8 mouse cellular contexts compared by ENCODE assay signal in the genomic region with DNA sequence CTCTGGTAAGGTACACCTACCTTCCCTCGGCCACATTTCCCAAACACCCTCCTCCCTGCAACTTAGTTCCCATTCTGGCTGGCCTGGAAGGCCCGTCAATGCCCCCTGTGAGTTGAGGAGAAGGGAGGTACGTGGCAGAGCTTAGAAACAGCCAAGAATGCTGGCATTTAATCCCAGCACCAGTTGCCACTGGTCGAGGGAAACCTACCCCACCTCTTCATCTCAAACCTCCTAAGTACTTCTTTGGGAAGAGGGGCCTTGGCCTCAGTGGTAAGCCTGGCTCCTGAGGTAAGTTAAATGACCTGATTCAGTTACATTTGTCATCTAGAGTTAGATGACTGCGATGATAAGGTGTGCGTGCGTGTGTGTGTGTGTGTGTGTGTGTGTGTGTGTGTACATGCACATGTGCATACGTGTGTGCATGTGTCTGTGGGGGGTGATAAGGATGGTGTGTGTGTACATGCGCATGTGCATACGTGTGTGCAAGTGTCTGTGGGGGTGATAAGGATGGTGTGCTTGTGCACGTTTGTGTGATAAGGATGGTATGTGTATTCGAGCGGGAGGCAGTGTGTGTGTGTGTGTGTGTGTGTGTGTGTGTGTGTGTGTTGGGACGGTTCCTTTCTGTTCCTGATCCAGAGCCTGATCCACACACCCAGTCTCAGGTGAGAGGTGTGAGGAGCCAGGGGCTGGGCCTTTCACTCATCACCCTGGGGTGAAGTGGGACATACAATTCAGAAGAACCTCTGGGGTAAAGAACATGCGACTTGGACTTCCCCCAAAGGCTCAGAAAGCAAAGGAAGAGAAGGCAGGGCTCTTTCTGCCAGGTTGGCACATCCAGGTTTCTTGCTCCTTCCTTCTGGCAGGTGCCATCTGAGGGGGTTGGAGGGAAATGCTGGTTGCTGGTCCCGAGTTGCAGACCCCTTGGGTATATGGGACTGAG. TPM values are rescaled to one million over a fixed set of nuclear protein-coding genes. Genes with fewer than 3 reads are reported as not detected.
DNase-seq lines count a peak whose midpoint lies in the region; ATAC-seq and TF ChIP-seq lines count a peak whose summit lies in the region.

No protein-coding gene starts in this region.

- peaks cover 27% of the 10 kb centered on the region for H3K4me1 ChIP-seq in forebrain, embryonic 12.5 days
- H3K4me1 ChIP-seq in limb, embryonic 13.5 days, result peaks cover 51% of the 10 kb centered on the region
- peaks cover 30% of the 10 kb centered on the region for H3K4me1 ChIP-seq in neural tube, embryonic 15.5 days

- no peaks in the 10 kb centered on the region for H3K36me3 ChIP-seq in forebrain, embryonic 12.5 days (replicated peaks)
- H3K36me3 ChIP-seq in limb, embryonic 13.5 days, result peaks cover 22% of the 10 kb centered on the region
- no peaks in the 10 kb centered on the region for H3K36me3 ChIP-seq in neural tube, embryonic 15.5 days

- WGBS in forebrain, embryonic 12.5 days, result 60% methylated on average over 16 of the region's 16 CpGs
- 30% methylated on average over 16 of the region's 16 CpGs for WGBS in limb, embryonic 13.5 days
- WGBS in neural tube, embryonic 15.5 days, result 59% methylated on average over 16 of the region's 16 CpGs

- intact Hi-C loops in left cerebral cortex, adult 2 months (cut with DNase I), result loop anchor here (2.0 kb wide), 1 partner anchor 25 kb away; no protein-coding TSS in a partner anchor
- intact Hi-C loops in left cerebral cortex, postnatal 14 days (cut with DNase I), result loop anchor here (5.0 kb wide), 1 partner anchor 80 kb away; no protein-coding TSS in a partner anchor

- peaks cover 9% of the 10 kb centered on the region; the same call in 1 of the 2 replicates for H3K27me3 ChIP-seq in forebrain, embryonic 12.5 days
- no peaks in the 10 kb centered on the region for H3K27me3 ChIP-seq in limb, embryonic 13.5 days
- H3K27me3 ChIP-seq in neural tube, embryonic 15.5 days (replicated peaks), result no peaks in the 10 kb centered on the region

- peak overlapping the region; percentile 90 for H3K27ac ChIP-seq in left cerebral cortex, adult 2 months
- H3K27ac ChIP-seq in forebrain, embryonic 12.5 days, result peak overlapping the region; percentile 89
- H3K27ac ChIP-seq in limb, embryonic 13.5 days, result peak overlapping the region; percentile 98
- H3K27ac ChIP-seq in neural tube, embryonic 15.5 days (replicated peaks), result peak overlapping the region; percentile 83

- peak overlapping the region; percentile 67 for H3K4me3 ChIP-seq in left cerebral cortex, adult 2 months
- peak overlapping the region; percentile 62 for H3K4me3 ChIP-seq in forebrain, embryonic 12.5 days (replicated peaks)
- peak overlapping the region; percentile 96 for H3K4me3 ChIP-seq in limb, embryonic 13.5 days
- peak overlapping the region; percentile 65 for H3K4me3 ChIP-seq in neural tube, embryonic 15.5 days (replicated peaks)

- peak overlapping the region; percentile 89 for H3K9ac ChIP-seq in forebrain, embryonic 12.5 days
- peak overlapping the region; percentile 99 for H3K9ac ChIP-seq in limb, embryonic 13.5 days
- H3K9ac ChIP-seq in neural tube, embryonic 15.5 days (replicated peaks), result peak overlapping the region; percentile 77

- no peak for DNase-seq in left cerebral cortex, adult 2 months (ENCODE audit: extremely low spot score in 1 of 2, low spot score in 2 of 2)
- no peak for DNase-seq in left cerebral cortex, postnatal 14 days (ENCODE audit: low spot score in 2 of 2)
- DNase-seq in cerebellum, postnatal 10 days, result no peak
- DNase-seq in adrenal gland, postnatal 10 days, result no peak

- no peak for TF ChIP-seq CTCF in left cerebral cortex, adult 2 months (IDR thresholded peaks at IDR 0.05)

- no peaks in the 10 kb centered on the region for H3K9me3 ChIP-seq in forebrain, embryonic 12.5 days
- no peaks in the 10 kb centered on the region for H3K9me3 ChIP-seq in limb, embryonic 13.5 days
- H3K9me3 ChIP-seq in neural tube, embryonic 15.5 days (replicated peaks), result no peaks in the 10 kb centered on the region

- no peak for ATAC-seq in forebrain, embryonic 12.5 days (ENCODE audit: low FRiP score)
- ATAC-seq in limb, embryonic 13.5 days (ENCODE audit: low FRiP score, low read depth), result no peak
- no peak for ATAC-seq in neural tube, embryonic 15.5 days (ENCODE audit: low FRiP score)
- no peak for ATAC-seq in granulocyte monocyte progenitor cell, adult 5-6 weeks (replicated peaks; ENCODE audit: poor library complexity, severe bottlenecking)

- peak overlapping the region; percentile 96 for H3K4me2 ChIP-seq in forebrain, embryonic 12.5 days
- H3K4me2 ChIP-seq in limb, embryonic 13.5 days (replicated peaks), result peak overlapping the region; percentile 91
- H3K4me2 ChIP-seq in neural tube, embryonic 15.5 days, result peak overlapping the region; percentile 99

RNA-seq across cellular contexts. Expression of a gene that starts 1.1 kb away (rescaled TPM):
- total RNA-seq in left cerebral cortex, adult 2 months (2021), result 10 to 100 TPM; 82.8 to 88.7 TPM
- total RNA-seq in left cerebral cortex, postnatal 14 days (2021), result 100 to 1,000 TPM in 1 of 2 experiments, 10 to 100 TPM in 1; 98.7 to 107 TPM
- 214 and 247 TPM in 2 replicates for polyA plus RNA-seq in forebrain, embryonic 12.5 days (2016; fragmentation: Nextera tagmentation; extraction: Ambion mirVana)
- 1,212 and 1,268 TPM in 2 replicates for polyA plus RNA-seq in limb, embryonic 13.5 days (2015; fragmentation: Nextera tagmentation; extraction: Ambion mirVana)
- polyA plus RNA-seq in neural tube, embryonic 15.5 days (2015; fragmentation: Nextera tagmentation; extraction: Ambion mirVana), result 151 and 215 TPM in 2 replicates
- 236 and 288 TPM in 2 replicates for total RNA-seq in granulocyte monocyte progenitor cell, adult 5-6 weeks (2014; fragmentation: Nextera tagmentation)
- total RNA-seq in granulocyte monocyte progenitor cell, adult 5-6 weeks (2017), result 279 and 410 TPM in 2 replicates
- total RNA-seq in adrenal gland, postnatal 10 days (2021), result 100 to 1,000 TPM; 219 to 333 TPM

RNA-seq across cellular contexts. Expression of a gene that starts 18.1 kb away (rescaled TPM):
- 1 to 10 TPM in 1 of 2 experiments, under 1 TPM in 1; 0.66 to 1.0 TPM for total RNA-seq in left cerebral cortex, adult 2 months (2021)
- total RNA-seq in left cerebral cortex, postnatal 14 days (2021), result 1 to 10 TPM; 4.1 to 4.9 TPM
- 355 and 367 TPM in 2 replicates for polyA plus RNA-seq in forebrain, embryonic 12.5 days (2016; fragmentation: Nextera tagmentation; extraction: Ambion mirVana)
- polyA plus RNA-seq in limb, embryonic 13.5 days (2015; fragmentation: Nextera tagmentation; extraction: Ambion mirVana), result 270 and 275 TPM in 2 replicates
- 25.8 and 71.2 TPM in 2 replicates for polyA plus RNA-seq in neural tube, embryonic 15.5 days (2015; fragmentation: Nextera tagmentation; extraction: Ambion mirVana)
- total RNA-seq in granulocyte monocyte progenitor cell, adult 5-6 weeks (2014; fragmentation: Nextera tagmentation), result 216 and 220 TPM in 2 replicates
- 674 and 681 TPM in 2 replicates for total RNA-seq in granulocyte monocyte progenitor cell, adult 5-6 weeks (2017)
- 10 to 100 TPM; 54.0 to 73.1 TPM for total RNA-seq in adrenal gland, postnatal 10 days (2021)

RNA-seq across cellular contexts. Expression of a gene that starts 47.0 kb away (rescaled TPM):
- total RNA-seq in left cerebral cortex, adult 2 months (2021), result 1 to 10 TPM in 1 of 2 experiments, under 1 TPM in 1; 0.19 to 1.1 TPM
- total RNA-seq in left cerebral cortex, postnatal 14 days (2021), result under 1 TPM; 0.33 to 0.34 TPM
- 0.04 and 0.29 TPM in 2 replicates for polyA plus RNA-seq in forebrain, embryonic 12.5 days (2016; fragmentation: Nextera tagmentation; extraction: Ambion mirVana)
- polyA plus RNA-seq in limb, embryonic 13.5 days (2015; fragmentation: Nextera tagmentation; extraction: Ambion mirVana), result 0.55 and 1.2 TPM in 2 replicates
- 0.09 and 0.22 TPM in 2 replicates for polyA plus RNA-seq in neural tube, embryonic 15.5 days (2015; fragmentation: Nextera tagmentation; extraction: Ambion mirVana)
- total RNA-seq in granulocyte monocyte progenitor cell, adult 5-6 weeks (2014; fragmentation: Nextera tagmentation), result 2.8 and 3.0 TPM in 2 replicates
- 0.62 and 3.1 TPM in 2 replicates for total RNA-seq in granulocyte monocyte progenitor cell, adult 5-6 weeks (2017)
- under 1 TPM; 0.12 to 0.51 TPM for total RNA-seq in adrenal gland, postnatal 10 days (2021)

RNA-seq across cellular contexts. Expression of a gene that starts 59.3 kb away (rescaled TPM):
- total RNA-seq in left cerebral cortex, adult 2 months (2021), result 1 to 10 TPM; 1.4 to 3.2 TPM
- 1 to 10 TPM; 2.8 to 3.1 TPM for total RNA-seq in left cerebral cortex, postnatal 14 days (2021)
- 0.24 and 0.47 TPM in 2 replicates for polyA plus RNA-seq in forebrain, embryonic 12.5 days (2016; fragmentation: Nextera tagmentation; extraction: Ambion mirVana)
- polyA plus RNA-seq in limb, embryonic 13.5 days (2015; fragmentation: Nextera tagmentation; extraction: Ambion mirVana), result 0.41 and 0.78 TPM in 2 replicates
- polyA plus RNA-seq in neural tube, embryonic 15.5 days (2015; fragmentation: Nextera tagmentation; extraction: Ambion mirVana), result 2.2 and 3.0 TPM in 2 replicates
- not detected in 2 replicates for total RNA-seq in granulocyte monocyte progenitor cell, adult 5-6 weeks (2014; fragmentation: Nextera tagmentation)
- 1.8 TPM in 1 of 2 replicates, not detected in the other for total RNA-seq in granulocyte monocyte progenitor cell, adult 5-6 weeks (2017)
- total RNA-seq in adrenal gland, postnatal 10 days (2021), result under 1 TPM; 0.45 to 0.73 TPM

Comparison
In these comparisons a context has a peak if more than half of its experiments do, and no peak if none do; other contexts are left out.
1. RNA of a gene that starts 18.1 kb away (total RNA-seq): 216 to 681 TPM in granulocyte monocyte progenitor cell, adult 5-6 weeks and 54.0 to 73.1 TPM in adrenal gland, postnatal 10 days; 4.1 to 4.9 TPM in left cerebral cortex, postnatal 14 days and 0.66 to 1.0 TPM in left cerebral cortex, adult 2 months; every median in the first group is over 4 times any median in the second.
2. Peak in every context shown above with its lines, with median percentiles within 50 percentile points of each other: H3K27ac ChIP-seq, H3K4me3 ChIP-seq, H3K4me2 ChIP-seq and H3K9ac ChIP-seq.